Mouse (Mus musculus) midbrain, postnatal 0 days (tissue): ENCODE results near the gene Tlx2. TPM values are rescaled to one million over a fixed set of nuclear protein-coding genes. Genes with fewer than 3 reads are reported as not detected.

Experiments used
- ATAC-seq: fragments of 200-750 bp; cut with Nextera tagmentation; 2 replicates; pipeline ENCODE4 v1.8.0; 2017; ENCODE audit warnings: moderate number of reproducible peaks, mild to moderate bottlenecking, moderate TSS enrichment, moderate library complexity; ENCODE audit not compliant: low FRiP score
- DNase-seq: peaks from one replicate; pipeline ENCODE4 v3.0.0-alpha.2; 2015; ENCODE audit warnings: low spot score
- H3K27ac ChIP-seq: fragments of 300-500 bp; sonication (generic); 2 replicates; pipeline ENCODE4 v1.5.1; 2014; ENCODE audit warnings: low read depth, mild to moderate bottlenecking, low read length, mixed read lengths
- H3K27me3 ChIP-seq: fragments of 300-500 bp; sonication (generic); 2 replicates; pipeline ENCODE4 v1.6.1; 2014; ENCODE audit warnings: low read length, control low read depth, mixed read lengths; ENCODE audit not compliant: insufficient read depth
- H3K36me3 ChIP-seq: fragments of 300-500 bp; sonication (generic); 2 replicates; pipeline ENCODE4 v1.6.1; 2014; ENCODE audit warnings: low read length, control low read depth, mixed read lengths; ENCODE audit not compliant: insufficient read depth
- H3K4me1 ChIP-seq: fragments of 300-500 bp; sonication (generic); 2 replicates; pipeline ENCODE4 v1.6.1; 2014; ENCODE audit warnings: mild to moderate bottlenecking, control low read depth, antibody characterized with exemption, low read length, mixed read lengths; ENCODE audit not compliant: insufficient read depth
- H3K4me2 ChIP-seq: fragments of 300-500 bp; sonication (generic); 2 replicates; pipeline ENCODE4 v1.6.1; 2014; ENCODE audit warnings: low read depth, mild to moderate bottlenecking, low read length, mixed read lengths; ENCODE audit not compliant: poor library complexity, severe bottlenecking
- H3K4me3 ChIP-seq: fragments of 300-500 bp; sonication (generic); 2 replicates; pipeline ENCODE4 v1.5.1; 2014; ENCODE audit warnings: low read depth, mild to moderate bottlenecking, low read length, moderate library complexity
- H3K9ac ChIP-seq: fragments of 300-500 bp; sonication (generic); replicated peaks from 2 replicates; pipeline ENCODE4 v1.6.1; 2014; ENCODE audit warnings: mild to moderate bottlenecking, low read length, moderate library complexity, mixed read lengths; ENCODE audit not compliant: poor library complexity, severe bottlenecking
- H3K9me3 ChIP-seq: fragments of 300-500 bp; sonication (generic); 2 replicates; pipeline ENCODE4 v1.6.1; 2016; ENCODE audit warnings: low read length, control low read depth
- CTCF ChIP-seq: IDR thresholded peaks from 2 replicates; pipeline ENCODE4 v1.5.1; 2016; ENCODE audit warnings: antibody characterized with exemption, mild to moderate bottlenecking
- WGBS: fragments of 180-500 bp; shearing (Covaris S2); extraction: QIAGEN DNeasy Blood & Tissue Kit; methylation state at CpG from one replicate; pipeline ENCODE4 v1.1.7; 2014; 5-methylcytosine and 5-hydroxymethylcytosine counted together
- polyA plus RNA-seq: library from polyadenylated mRNA; unstranded; fragments of >200 nt; fragmentation: Nextera tagmentation; extraction: Ambion mirVana; gene quantifications from 2 replicates; pipeline ENCODE4 v1.2.1, GENCODE M21; 2015
- total RNA-seq: library from RNA; depleted of rRNA; stranded (reverse); fragments of >200 nt; gene quantifications from 2 replicates; pipeline ENCODE4 v1.2.3, GENCODE M21; 2014

Tlx2 gene
- total and polyA plus RNA-seq, 2 experiments from 2014 or later = not detected

GRCm38 (mm10) chr6:83077630-83078323, 7.7 kb upstream of the Tlx2 start, which contains the start of gene Pcgf1:
TSS of gene Pcgf1 (plus strand) at chr6:83077869.
- Histone ChIP-seq H3K9me3 (no peaks in the 10 kb centered on the region), H3K27ac (peak within 1 kb of the TSS; percentile 92), H3K4me3 (peak within 1 kb of the TSS; percentile 73), H3K4me2 (peak within 1 kb of the TSS; percentile 89), H3K27me3 (peaks cover 29% of the 10 kb centered on the region), H3K4me1 (peaks cover 11% of the 10 kb centered on the region; the same call in 1 of the 2 replicates), H3K36me3 (0 out of 2 replicates have a peak, but pooled peaks cover 2% of the 10 kb centered on the region), H3K9ac (peak within 1 kb of the TSS; percentile 80)
- TF ChIP-seq CTCF = no peak
- under 1% methylated on average over 54 of the region's 54 CpGs for WGBS
- ATAC-seq = peak; percentile 67
- DNase-seq = peak; percentile 99

DNA sequence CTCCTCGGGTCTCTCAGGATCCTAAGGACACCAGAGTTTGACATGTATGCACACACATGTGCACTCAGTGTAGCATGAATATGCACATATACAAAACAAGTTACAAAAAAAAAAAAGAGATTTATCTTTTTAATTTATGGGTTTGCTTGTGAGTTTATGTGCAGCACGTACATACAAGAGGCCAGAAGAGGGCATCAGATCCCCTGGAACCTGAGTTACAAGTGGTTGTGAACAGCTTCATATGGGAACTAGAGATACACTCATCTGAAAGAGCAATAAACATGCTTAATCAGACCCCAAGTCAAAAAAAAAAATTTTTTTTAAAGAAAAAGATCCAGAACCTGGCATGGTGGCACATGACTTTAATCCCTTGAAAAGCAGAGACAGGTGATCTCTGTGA, 4.9 kb upstream of the Tlx2 start:
- Histone ChIP-seq H3K4me1 (peaks cover 11% of the 10 kb centered on the region), H3K4me2 (no peak overlapping the region), H3K27me3 (peaks cover 50% of the 10 kb centered on the region), H3K4me3 (no peak overlapping the region), H3K27ac (no peak overlapping the region), H3K9ac (no peak overlapping the region), H3K9me3 (no peaks in the 10 kb centered on the region), H3K36me3 (no peaks in the 10 kb centered on the region)
- peak; percentile 34; the same call in 1 of the 2 replicates for TF ChIP-seq CTCF
- DNase-seq (no peak), ATAC-seq (no peak)
- 14% methylated on average over 2 of the region's 2 CpGs for WGBS

DNA sequence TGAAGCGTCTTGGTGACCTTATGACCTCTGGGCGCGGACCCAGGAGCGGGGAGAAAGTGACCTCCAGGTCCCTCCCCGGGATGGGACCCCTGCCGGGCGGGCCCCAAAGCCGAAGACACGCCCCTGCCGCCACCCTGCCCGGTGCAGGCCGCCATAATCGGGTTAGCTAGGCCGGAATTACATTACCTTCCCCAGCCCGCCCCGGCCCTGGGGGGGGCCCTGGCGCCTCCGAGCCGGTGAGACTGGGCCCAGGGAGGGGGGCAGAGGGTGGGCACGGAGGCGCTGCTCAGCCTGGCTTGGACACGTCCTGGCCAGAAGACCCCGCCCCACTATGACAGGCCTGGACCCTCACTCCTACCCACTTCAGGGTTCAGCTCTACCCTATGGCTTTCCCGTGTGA, 1.1 kb upstream of the Tlx2 start:
- Histone ChIP-seq H3K4me1 (peaks cover 3% of the 10 kb centered on the region; the same call in 1 of the 2 replicates), H3K36me3 (no peaks in the 10 kb centered on the region), H3K9me3 (no peaks in the 10 kb centered on the region), H3K27me3 (peaks cover 80% of the 10 kb centered on the region), H3K4me2 (no peak overlapping the region), H3K9ac (no peak overlapping the region), H3K27ac (no peak overlapping the region), H3K4me3 (no peak overlapping the region)
- 0% methylated on average over 24 of the region's 24 CpGs for WGBS
- no peak for DNase-seq
- ATAC-seq = 0 out of 2 replicates have a peak, but pooled peaks have one; percentile 8
- no peak for TF ChIP-seq CTCF

- no peak overlapping the region for H3K27ac ChIP-seq
- peaks cover 83% of the 10 kb centered on the region for H3K27me3 ChIP-seq
- DNase-seq (no peak), ATAC-seq (no peak)
- 0 out of 2 replicates have a peak overlapping the region, but pooled peaks have one; percentile 1 for H3K4me3 ChIP-seq
- TF ChIP-seq CTCF = no peak
- WGBS = under 1% methylated on average over 56 of the region's 58 CpGs
- H3K36me3 ChIP-seq = no peaks in the 10 kb centered on the region
- no peak overlapping the region for H3K4me2 ChIP-seq
- no peaks in the 10 kb centered on the region for H3K9me3 ChIP-seq
- peaks cover 3% of the 10 kb centered on the region; the same call in 1 of the 2 replicates for H3K4me1 ChIP-seq
- no peak overlapping the region for H3K9ac ChIP-seq
Observed at GRCm38 (mm10) chr6:83070311-83071219, 472 bp upstream of the Tlx2 start.

- no peak for TF ChIP-seq CTCF
- H3K27ac ChIP-seq = no peak overlapping the region
- no peak overlapping the region for H3K4me2 ChIP-seq
- no peak overlapping the region for H3K9ac ChIP-seq
- H3K27me3 ChIP-seq = peaks cover 87% of the 10 kb centered on the region
- WGBS = 2% methylated on average over 69 of the region's 69 CpGs
- 0 out of 2 replicates have a peak overlapping the region, but pooled peaks have one; percentile 1 for H3K4me3 ChIP-seq
- no peak for DNase-seq
- no peaks in the 10 kb centered on the region for H3K9me3 ChIP-seq
- no peaks in the 10 kb centered on the region for H3K36me3 ChIP-seq
- no peak for ATAC-seq
- H3K4me1 ChIP-seq = peaks cover 3% of the 10 kb centered on the region; the same call in 1 of the 2 replicates
Observed at GRCm38 (mm10) chr6:83069488-83070246, 426 bp downstream of the Tlx2 start.
